Mouse (Mus musculus) embryonic facial prominence, embryonic 15.5 days (tissue): ENCODE data around the gene Fxyd1. TPM values are rescaled to one million over a fixed set of nuclear protein-coding genes. Genes with fewer than 3 reads are reported as not detected.

Experiments used
- ATAC-seq: fragments of 200-750 bp; cut with Nextera tagmentation; 2 replicates; pipeline ENCODE4 v1.8.0; 2017; ENCODE audit warnings: low read depth, moderate TSS enrichment; ENCODE audit not compliant: insufficient number of reproducible peaks, low FRiP score, low TSS enrichment
- H3K27ac ChIP-seq: fragments of 300-500 bp; sonication (generic); replicated peaks from 2 replicates; pipeline ENCODE4 v1.5.1; 2015; ENCODE audit warnings: mild to moderate bottlenecking, inconsistent platforms
- H3K27me3 ChIP-seq: fragments of 300-500 bp; sonication (generic); 2 replicates; pipeline ENCODE4 v1.6.1; 2015; ENCODE audit warnings: inconsistent platforms
- H3K36me3 ChIP-seq: fragments of 300-500 bp; sonication (generic); 2 replicates; pipeline ENCODE4 v1.6.1; 2015; ENCODE audit warnings: mild to moderate bottlenecking, inconsistent platforms
- H3K4me1 ChIP-seq: fragments of 300-500 bp; sonication (generic); 2 replicates; pipeline ENCODE4 v1.6.1; 2015; ENCODE audit warnings: inconsistent platforms
- H3K4me2 ChIP-seq: fragments of 300-500 bp; sonication (generic); replicated peaks from 2 replicates; pipeline ENCODE4 v1.6.1; 2015; ENCODE audit warnings: mild to moderate bottlenecking, inconsistent platforms
- H3K4me3 ChIP-seq: fragments of 300-500 bp; sonication (generic); replicated peaks from 2 replicates; pipeline ENCODE4 v1.5.1; 2015; ENCODE audit warnings: mild to moderate bottlenecking, inconsistent platforms
- H3K9ac ChIP-seq: fragments of 300-500 bp; sonication (generic); 2 replicates; pipeline ENCODE4 v1.6.1; 2015; ENCODE audit warnings: inconsistent platforms
- H3K9me3 ChIP-seq: fragments of 300-500 bp; sonication (generic); replicated peaks from 2 replicates; pipeline ENCODE4 v1.6.1; 2016; ENCODE audit warnings: inconsistent platforms
- WGBS: fragments of 180-500 bp; shearing (Covaris S2); methylation state at CpG from one replicate; pipeline ENCODE4 v1.1.7; 2015; 5-methylcytosine and 5-hydroxymethylcytosine counted together
- polyA plus RNA-seq: library from polyadenylated mRNA; unstranded; fragments of >200 nt; fragmentation: Nextera tagmentation; extraction: Ambion mirVana; gene quantifications from 2 replicates; pipeline ENCODE4 v1.2.1, GENCODE M21; 2015

The Fxyd1 gene
- polyA plus RNA-seq, 1 experiment from 2014 or later, result 115 TPM

GRCm38 (mm10) chr7:31052251-31052635 lies 4.8 kb downstream of the Fxyd1 start:
- peaks cover 56% of the 10 kb centered on the region for H3K27me3 ChIP-seq
- H3K27ac ChIP-seq, result no peak overlapping the region
- H3K9ac ChIP-seq, result no peak overlapping the region
- ATAC-seq, result no peak
- 5% methylated on average over 22 of the region's 22 CpGs for WGBS
- no peaks in the 10 kb centered on the region for H3K36me3 ChIP-seq
- H3K4me3 ChIP-seq, result peak overlapping the region; percentile 17
- peak overlapping the region; percentile 46 for H3K4me2 ChIP-seq
- no peaks in the 10 kb centered on the region for H3K9me3 ChIP-seq
- H3K4me1 ChIP-seq, result peaks cover 57% of the 10 kb centered on the region

- peak within 1 kb of the TSS; percentile 46 for H3K4me2 ChIP-seq
- no peaks in the 10 kb centered on the region for H3K9me3 ChIP-seq
- peaks cover 56% of the 10 kb centered on the region for H3K27me3 ChIP-seq
- peak within 1 kb of the TSS; percentile 17 for H3K4me3 ChIP-seq
- no peak for ATAC-seq
- H3K9ac ChIP-seq, result no peak within 1 kb of the TSS
- peaks cover 57% of the 10 kb centered on the region for H3K4me1 ChIP-seq
- H3K36me3 ChIP-seq, result no peaks in the 10 kb centered on the region
- 2% methylated on average over 28 of the region's 28 CpGs for whole genome bisulfite sequencing
- H3K27ac ChIP-seq, result no peak within 1 kb of the TSS
Measured at GRCm38 (mm10) chr7:31051321-31052021, 5.5 kb downstream of the Fxyd1 start, which contains the start of gene Fxyd7. Fxyd7 (minus strand) TSS chr7:31051467.

- H3K4me3 ChIP-seq, result peak overlapping the region; percentile 17
- H3K4me2 ChIP-seq, result peak overlapping the region; percentile 46
- peaks cover 56% of the 10 kb centered on the region for H3K27me3 ChIP-seq
- H3K27ac ChIP-seq, result no peak overlapping the region
- H3K9me3 ChIP-seq, result no peaks in the 10 kb centered on the region
- WGBS, result 2% methylated on average over 9 of the region's 9 CpGs
- H3K36me3 ChIP-seq, result no peaks in the 10 kb centered on the region
- no peak overlapping the region for H3K9ac ChIP-seq
- ATAC-seq, result no peak
- peaks cover 57% of the 10 kb centered on the region for H3K4me1 ChIP-seq
Measured at GRCm38 (mm10) chr7:31050921-31051320, 6.1 kb downstream of the Fxyd1 start.

- peak overlapping the region; percentile 46 for H3K4me2 ChIP-seq
- WGBS, result 5% methylated on average over 6 of the region's 6 CpGs
- ATAC-seq, result no peak
- no peak overlapping the region for H3K9ac ChIP-seq
- H3K27me3 ChIP-seq, result peaks cover 56% of the 10 kb centered on the region
- H3K4me3 ChIP-seq, result peak overlapping the region; percentile 17; the same call in 1 of the 2 replicates
- H3K27ac ChIP-seq, result no peak overlapping the region
- no peaks in the 10 kb centered on the region for H3K9me3 ChIP-seq
- H3K4me1 ChIP-seq, result peaks cover 56% of the 10 kb centered on the region
- H3K36me3 ChIP-seq, result no peaks in the 10 kb centered on the region
Measured at GRCm38 (mm10) chr7:31050487-31050886, 6.5 kb downstream of the Fxyd1 start.

GRCm38 (mm10) chr7:31049846-31050281 lies 7.1 kb downstream of the Fxyd1 start:
- peaks cover 56% of the 10 kb centered on the region for H3K27me3 ChIP-seq
- 0 out of 2 replicates have a peak overlapping the region, but pooled peaks have one; percentile 17 for H3K4me3 ChIP-seq
- peaks cover 51% of the 10 kb centered on the region for H3K4me1 ChIP-seq
- no peak overlapping the region for H3K27ac ChIP-seq
- no peak overlapping the region for H3K9ac ChIP-seq
- H3K36me3 ChIP-seq, result no peaks in the 10 kb centered on the region
- H3K9me3 ChIP-seq, result no peaks in the 10 kb centered on the region
- no peak for ATAC-seq
- 0% methylated on average over 12 of the region's 15 CpGs for WGBS
- H3K4me2 ChIP-seq, result peak overlapping the region; percentile 46

GRCm38 (mm10) chr7:31049135-31049845 lies 7.7 kb downstream of the Fxyd1 start:
- Histone ChIP-seq H3K27ac (no peak overlapping the region), H3K4me3 (0 out of 2 replicates have a peak overlapping the region, but pooled peaks have one; percentile 17), H3K9ac (no peak overlapping the region), H3K9me3 (no peaks in the 10 kb centered on the region), H3K36me3 (no peaks in the 10 kb centered on the region), H3K27me3 (peaks cover 60% of the 10 kb centered on the region), H3K4me2 (peak overlapping the region; percentile 46), H3K4me1 (peaks cover 45% of the 10 kb centered on the region)
- WGBS, result 19% methylated on average over 5 of the region's 5 CpGs
- ATAC-seq, result no peak

GRCm38 (mm10) chr7:31042431-31042910 lies 14.5 kb downstream of the Fxyd1 start, which contains the start of gene Fxyd5:
Fxyd5 (minus strand) TSS chr7:31042481.
- Histone ChIP-seq H3K4me1 (peaks cover 12% of the 10 kb centered on the region), H3K27ac (no peak within 1 kb of the TSS), H3K9ac (no peak within 1 kb of the TSS), H3K27me3 (peaks cover 35% of the 10 kb centered on the region), H3K4me3 (peak within 1 kb of the TSS; percentile 32), H3K36me3 (no peaks in the 10 kb centered on the region), H3K9me3 (no peaks in the 10 kb centered on the region), H3K4me2 (peak within 1 kb of the TSS; percentile 52)
- 38% methylated on average over 10 of the region's 10 CpGs for WGBS
- ATAC-seq, result 0 out of 2 replicates have a peak, but pooled peaks have one; percentile 4

- Histone ChIP-seq H3K4me3 (peak overlapping the region; percentile 32), H3K36me3 (no peaks in the 10 kb centered on the region), H3K4me2 (peak overlapping the region; percentile 52), H3K9ac (no peak overlapping the region), H3K4me1 (peaks cover 12% of the 10 kb centered on the region), H3K27me3 (peaks cover 35% of the 10 kb centered on the region), H3K27ac (no peak overlapping the region), H3K9me3 (no peaks in the 10 kb centered on the region)
- 2% methylated on average over 28 of the region's 28 CpGs for WGBS
- peak; percentile 60 for ATAC-seq
Measured at GRCm38 (mm10) chr7:31041662-31042315, 15.2 kb downstream of the Fxyd1 start.

- peak overlapping the region; percentile 32; the same call in 1 of the 2 replicates for H3K4me3 ChIP-seq
- H3K4me1 ChIP-seq, result peaks cover 12% of the 10 kb centered on the region
- no peaks in the 10 kb centered on the region for H3K36me3 ChIP-seq
- no peaks in the 10 kb centered on the region for H3K9me3 ChIP-seq
- ATAC-seq, result no peak
- H3K27me3 ChIP-seq, result peaks cover 35% of the 10 kb centered on the region
- no peak overlapping the region for H3K4me2 ChIP-seq
- no peak overlapping the region for H3K9ac ChIP-seq
- 34% methylated on average over 8 of the region's 8 CpGs for WGBS
- no peak overlapping the region for H3K27ac ChIP-seq
Measured at GRCm38 (mm10) chr7:31041023-31041407, 16.0 kb downstream of the Fxyd1 start.

GRCm38 (mm10) chr7:31040281-31041022 lies 16.5 kb downstream of the Fxyd1 start:
- Histone ChIP-seq H3K9ac (no peak overlapping the region), H3K4me3 (no peak overlapping the region), H3K27me3 (peaks cover 35% of the 10 kb centered on the region), H3K36me3 (no peaks in the 10 kb centered on the region), H3K9me3 (no peaks in the 10 kb centered on the region), H3K4me1 (peaks cover 12% of the 10 kb centered on the region), H3K27ac (no peak overlapping the region), H3K4me2 (no peak overlapping the region)
- no peak for ATAC-seq
- 73% methylated on average over 12 of the region's 12 CpGs for WGBS
